Mouse (Mus musculus): Measurements from ENCODE around the gene Msx1. TPM values are rescaled to one million over a fixed set of nuclear protein-coding genes. Genes with fewer than 3 reads are reported as not detected.

The Msx1 gene
- total RNA-seq, 2 experiments from 2014 or later = 2.7 TPM

DNA sequence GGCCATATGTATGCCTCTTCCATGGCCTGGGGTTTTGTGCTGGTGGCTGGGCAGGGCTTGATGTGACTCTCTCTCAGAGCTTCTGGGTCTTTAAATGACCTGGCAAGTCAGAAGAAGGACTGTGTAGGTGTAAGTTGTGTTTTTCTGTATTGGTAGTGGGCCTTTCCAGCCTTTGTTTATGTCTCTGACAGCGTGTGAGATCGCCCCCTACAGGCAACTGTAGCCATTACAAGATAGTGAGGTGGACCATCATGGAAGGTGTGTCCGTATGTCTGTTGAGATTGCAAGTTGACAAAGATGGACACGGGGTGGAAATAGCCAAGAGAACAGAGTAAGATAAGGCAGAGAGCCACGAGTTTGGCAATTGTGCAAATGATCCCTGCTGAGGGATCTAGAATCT lies 32.2 kb downstream of the Msx1 start:
- no peak for DNase-seq

DNA sequence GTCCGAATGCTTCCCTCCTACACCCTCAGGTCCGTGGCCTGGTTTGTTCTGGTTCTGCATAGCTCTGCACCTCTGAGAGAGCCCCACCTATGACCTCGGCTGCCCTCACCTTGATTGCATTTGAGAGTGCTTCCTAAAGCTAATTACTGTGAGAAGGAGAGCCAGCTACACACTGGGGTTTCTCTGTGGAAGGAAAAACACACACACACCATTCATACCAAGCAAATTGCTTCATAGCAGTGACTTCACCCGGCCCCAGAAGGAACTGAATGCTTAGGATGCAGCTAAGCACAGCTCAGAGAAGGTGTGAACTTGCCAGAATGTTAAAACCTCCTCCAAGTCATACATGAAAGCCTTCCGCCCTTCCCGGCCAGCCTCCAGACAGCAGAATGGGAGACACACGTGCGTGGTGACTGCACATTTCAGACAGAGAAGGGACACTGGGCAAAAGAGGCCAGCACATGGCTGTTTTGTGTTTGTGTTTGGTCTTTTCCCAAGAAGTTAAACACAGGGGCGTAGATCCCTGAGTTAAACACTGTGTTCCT lies 39.5 kb downstream of the Msx1 start:
- DNase-seq = no peak

DNA sequence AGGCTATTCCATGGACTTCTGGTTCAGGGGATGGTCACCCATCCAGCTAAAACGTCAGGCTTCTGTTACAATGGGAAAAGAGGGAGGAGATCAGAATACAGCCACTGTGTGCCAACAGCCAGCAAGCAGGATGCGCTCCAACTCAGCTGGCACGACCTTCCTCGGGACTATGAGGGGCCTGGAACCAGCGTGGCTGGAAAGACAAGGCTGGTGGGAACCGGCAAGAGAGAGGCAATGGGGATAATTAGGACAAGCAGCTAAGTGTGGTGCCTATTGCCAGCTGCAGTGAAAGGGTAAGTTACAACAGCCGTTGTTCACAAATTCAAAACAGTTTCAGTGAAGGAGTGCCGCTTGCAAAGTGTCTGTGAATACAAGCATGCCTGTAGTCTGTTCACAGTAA lies 41.1 kb downstream of the Msx1 start:
- no peak for DNase-seq

DNA sequence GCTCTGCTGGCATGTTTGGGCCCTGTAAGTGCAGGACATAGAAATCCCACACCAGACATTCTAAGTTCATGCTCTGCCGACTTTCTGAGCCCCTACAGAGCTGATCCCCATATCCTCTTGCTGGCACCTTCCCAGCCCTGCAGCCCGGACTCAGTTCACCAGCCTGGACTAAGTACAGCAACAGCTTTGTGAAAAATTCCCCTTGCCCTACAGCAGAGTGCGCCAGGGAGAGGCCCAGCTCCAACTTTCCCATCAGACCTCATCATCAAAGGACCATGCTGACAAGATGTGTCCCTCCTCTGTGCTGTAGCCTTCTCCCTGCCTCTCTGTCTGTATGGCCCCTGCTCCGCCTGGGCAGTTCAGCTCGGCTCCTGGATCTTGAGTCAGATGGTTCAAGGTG lies 48.7 kb downstream of the Msx1 start:
- no peak for DNase-seq

DNA sequence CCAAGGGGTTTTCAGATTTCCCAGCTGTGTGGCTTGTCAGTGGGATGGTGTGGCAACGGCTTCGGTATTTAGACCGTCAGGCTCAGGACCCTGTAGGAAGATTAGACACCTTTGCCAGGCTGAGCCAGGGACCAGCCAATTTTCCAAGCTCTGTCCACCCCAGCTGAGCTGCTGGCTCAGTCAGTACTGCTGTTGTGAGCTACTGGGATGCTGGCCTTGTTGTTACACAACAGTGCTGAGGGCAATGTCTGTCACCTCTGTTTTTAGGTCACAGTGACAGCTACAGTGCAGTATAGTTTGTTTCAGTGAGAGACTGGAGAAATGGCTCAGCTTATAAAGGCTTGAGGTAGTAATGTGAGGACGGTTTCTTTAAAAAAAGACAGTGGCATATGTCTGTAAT lies 50.4 kb downstream of the Msx1 start:
- no peak for DNase-seq

DNA sequence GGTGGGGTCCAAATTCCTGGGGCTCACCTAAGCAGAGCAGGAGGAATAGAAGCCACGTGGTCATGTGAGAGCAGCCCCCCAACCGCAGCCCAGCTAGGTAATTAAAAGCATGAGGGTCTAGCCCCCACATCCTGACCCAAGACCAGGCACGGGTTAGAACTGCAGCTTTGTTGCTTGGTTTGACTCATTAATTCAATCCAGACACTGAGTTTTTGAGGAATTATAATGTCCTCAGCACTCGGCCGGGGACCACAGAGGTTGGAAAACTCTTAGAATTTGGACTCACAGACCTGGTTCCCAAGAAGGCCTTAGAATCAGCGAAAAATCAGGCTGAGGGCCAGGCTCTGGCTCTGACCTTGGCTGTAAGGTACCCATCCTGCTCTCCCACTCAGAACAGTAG lies 53.5 kb downstream of the Msx1 start:
- no peak for DNase-seq

Other genes with a start within 250 kb of the Msx1 start
- under 1 TPM in 1 of 2 experiments, not detected in 1; 0.08 TPM for gene Stk32b, start 107.4 kb downstream of the Msx1 start, total RNA-seq (2021)
- 10 to 100 TPM in 1 of 2 experiments, 1 to 10 TPM in 1; 2.9 to 17.6 TPM for gene Cytl1, start 89.1 kb downstream of the Msx1 start, total RNA-seq (2021)
- gene Stx18, start 214.2 kb upstream of the Msx1 start, total RNA-seq (2021) = 10 to 100 TPM; 14.5 to 15.8 TPM

Data from gastrocnemius, postnatal 25 days (tissue).